Mouse (Mus musculus) kidney, postnatal 4 days (tissue): ENCODE results near the gene Afdn.
"Not testable (repeated sequence)": the region's sequence is repeated elsewhere in the genome, so short reads cannot be mapped to it uniquely, and the experiment has no call there.

Source experiments
- DNase-seq, 2 experiments: peaks; one replicate each; pipeline ENCODE4 v3.0.0; 2021; ENCODE audit warnings: mixed read lengths in 2 of 2

Afdn gene

GRCm38 (mm10) chr17:13781948-13782347 lies 21.6 kb downstream of the Afdn start:
- no peak for DNase-seq

- DNase-seq = no peak
Measured at GRCm38 (mm10) chr17:13783469-13783868, 23.1 kb downstream of the Afdn start.

GRCm38 (mm10) chr17:13790033-13790432 lies 29.7 kb downstream of the Afdn start:
- not testable (repeated sequence) for DNase-seq

GRCm38 (mm10) chr17:13797691-13798090 lies 37.4 kb downstream of the Afdn start:
- DNase-seq = no peak

- no peak for DNase-seq
Measured at GRCm38 (mm10) chr17:13802836-13803408, 42.6 kb downstream of the Afdn start.

- DNase-seq = no peak
Measured at GRCm38 (mm10) chr17:13806016-13806415, 45.7 kb downstream of the Afdn start.

GRCm38 (mm10) chr17:13817789-13818188 lies 57.5 kb downstream of the Afdn start:
- DNase-seq = no peak

- no peak for DNase-seq
Measured at GRCm38 (mm10) chr17:13819342-13819741, 59.0 kb downstream of the Afdn start.

GRCm38 (mm10) chr17:13820676-13821075 lies 60.3 kb downstream of the Afdn start:
- no peak for DNase-seq

- no peak for DNase-seq
Measured at GRCm38 (mm10) chr17:13825421-13825820, 65.1 kb downstream of the Afdn start.

- no peak for DNase-seq
Measured at GRCm38 (mm10) chr17:13830234-13830633, 69.9 kb downstream of the Afdn start.

- DNase-seq = peak; percentile 12 to 31
Measured at GRCm38 (mm10) chr17:13830636-13831341, 70.5 kb downstream of the Afdn start.

GRCm38 (mm10) chr17:13835876-13836275 lies 75.5 kb downstream of the Afdn start:
- no peak for DNase-seq

- peak; percentile 21 to 25 for DNase-seq
Measured at GRCm38 (mm10) chr17:13850175-13850574, 89.8 kb downstream of the Afdn start.

- DNase-seq = not testable (repeated sequence)
Measured at GRCm38 (mm10) chr17:13853883-13854282, 93.5 kb downstream of the Afdn start.

- no peak for DNase-seq
Measured at GRCm38 (mm10) chr17:13855396-13855795, 95.1 kb downstream of the Afdn start.

- DNase-seq = no peak
Measured at GRCm38 (mm10) chr17:13856429-13857090, 96.2 kb downstream of the Afdn start.

GRCm38 (mm10) chr17:13865340-13865739 lies 105.0 kb downstream of the Afdn start:
- DNase-seq = no peak

- DNase-seq = no peak
Measured at GRCm38 (mm10) chr17:13866951-13867351, 106.6 kb downstream of the Afdn start.

- peak; percentile 13 to 27 for DNase-seq
Measured at GRCm38 (mm10) chr17:13867475-13867874, 107.1 kb downstream of the Afdn start.

- no peak for DNase-seq
Measured at GRCm38 (mm10) chr17:13870236-13870635, 109.9 kb downstream of the Afdn start.

- peak; percentile 25 to 40 for DNase-seq
Measured at GRCm38 (mm10) chr17:13874245-13874644, 113.9 kb downstream of the Afdn start.

GRCm38 (mm10) chr17:13877460-13877859 lies 117.1 kb downstream of the Afdn start:
- DNase-seq = no peak

- no peak for DNase-seq
Measured at GRCm38 (mm10) chr17:13879731-13880130, 119.4 kb downstream of the Afdn start.
